8 mouse cellular contexts compared by ENCODE assay signal in the genomic region with DNA sequence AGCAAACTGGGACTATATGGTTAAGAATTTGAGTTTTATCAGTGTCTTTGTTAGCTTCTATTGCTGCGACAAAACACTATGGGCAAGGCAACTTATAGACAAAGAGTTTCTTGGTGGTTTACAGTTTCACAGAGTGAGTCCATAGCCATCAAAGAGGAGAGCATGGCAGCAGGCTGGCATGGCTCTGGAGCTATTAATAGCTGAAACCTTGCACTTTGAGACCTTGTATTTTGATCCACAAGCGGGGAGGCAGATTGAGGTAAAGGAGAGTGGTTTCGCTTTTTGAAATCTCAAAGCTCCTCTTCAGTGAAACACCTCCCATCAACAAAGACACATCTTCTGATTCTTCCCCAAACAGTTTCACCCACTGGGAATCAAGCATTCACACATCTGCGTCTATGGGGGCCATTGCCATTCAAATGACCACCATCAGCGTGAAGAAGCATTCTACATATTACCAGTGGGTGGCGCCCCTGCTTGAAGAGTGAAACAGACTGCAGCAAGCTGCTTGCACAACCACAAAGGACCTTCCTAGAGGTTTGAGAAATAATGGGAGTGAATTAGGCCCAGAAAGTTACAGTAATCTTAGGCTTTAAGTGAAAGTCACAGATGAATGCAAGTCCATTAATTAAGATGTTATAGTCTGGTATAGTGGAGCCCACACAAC. TPM values are rescaled to one million over a fixed set of nuclear protein-coding genes. Genes with fewer than 3 reads are reported as not detected.
A peak's percentile ranks its signal among the peaks of the same experiment; 100 is the strongest.
DNase-seq lines count a peak whose midpoint lies in the region; ATAC-seq and TF ChIP-seq lines count a peak whose summit lies in the region.

No protein-coding gene starts in this region.

- no peak overlapping the region for H3K4me3 ChIP-seq in hindbrain, postnatal 0 days (ENCODE audit: low read length)

- no peak overlapping the region for H3K4me2 ChIP-seq in hindbrain, postnatal 0 days (ENCODE audit: low read depth, low read length)

- no peak overlapping the region for H3K9ac ChIP-seq in hindbrain, postnatal 0 days (replicated peaks; ENCODE audit: low read length)

- no peaks in the 10 kb centered on the region for H3K9me3 ChIP-seq in hindbrain, postnatal 0 days (ENCODE audit: low read length)

- no peaks in the 10 kb centered on the region for H3K27me3 ChIP-seq in hindbrain, postnatal 0 days (ENCODE audit: insufficient read depth, low read length)

- TF ChIP-seq CTCF in hindbrain, postnatal 0 days (IDR thresholded peaks at IDR 0.05; ENCODE audit: low read depth) = peak; percentile 82

- 48% methylated on average over 6 of the region's 6 CpGs for WGBS in hindbrain, postnatal 0 days

- no peaks in the 10 kb centered on the region for H3K4me1 ChIP-seq in hindbrain, postnatal 0 days (ENCODE audit: insufficient read depth, low read length)

- ATAC-seq in hindbrain, postnatal 0 days = no peak

- H3K27ac ChIP-seq in hindbrain, postnatal 0 days = no peak overlapping the region

- no peaks in the 10 kb centered on the region for H3K36me3 ChIP-seq in hindbrain, postnatal 0 days (ENCODE audit: insufficient read depth, low read length)

- peak; percentile 36 to 69 for DNase-seq in cerebellum, postnatal 14 days
- DNase-seq in cerebellum, adult 8-10 months = no peak
- DNase-seq in right cerebral cortex, postnatal 10 days (ENCODE audit: low spot score in 2 of 2) = peak; percentile 27 to 46
- no peak for DNase-seq in right cerebral cortex, postnatal 25 days
- peak; percentile 80 for DNase-seq in embryo, embryonic 10 days (ENCODE audit: low spot score)
- DNase-seq in hindbrain, postnatal 0 days (ENCODE audit: low spot score) = peak; percentile 74
- DNase-seq in lung, postnatal 4 days = peak; percentile 45 to 78
- peak; percentile 72 for DNase-seq in thymus, postnatal 4 days

RNA-seq across cellular contexts. Expression of a gene that starts 11.4 kb away (rescaled TPM):
- 39.0 and 48.7 TPM in 2 replicates for total RNA-seq in hindbrain, postnatal 0 days (2014; rRNA removed)
- 33.7 and 37.2 TPM in 2 replicates for polyA plus RNA-seq in hindbrain, postnatal 0 days (2015; fragmentation: Nextera tagmentation; extraction: Ambion mirVana)

RNA-seq across cellular contexts. Expression of a gene that starts 18.4 kb away (rescaled TPM):
- total RNA-seq in hindbrain, postnatal 0 days (2014; rRNA removed) = 23.8 and 24.1 TPM in 2 replicates
- polyA plus RNA-seq in hindbrain, postnatal 0 days (2015; fragmentation: Nextera tagmentation; extraction: Ambion mirVana) = 5.2 and 5.4 TPM in 2 replicates

Comparison
In these comparisons a context has a peak if more than half of its experiments do, and no peak if none do; other contexts are left out.
1. DNase-seq: peak in cerebellum, postnatal 14 days (2 of 2), right cerebral cortex, postnatal 10 days (2 of 2), embryo, embryonic 10 days (single experiment), hindbrain, postnatal 0 days (single experiment), lung, postnatal 4 days (2 of 2) and thymus, postnatal 4 days (single experiment); none in cerebellum, adult 8-10 months (single experiment) and right cerebral cortex, postnatal 25 days (single experiment).